Mouse (Mus musculus): ENCODE measurements around the gene Tspan14.

GRCm38 (mm10) chr14:40863659-40864058 is 102.9 kb downstream of the Tspan14 start:
- TF ChIP-seq CTCF (IDR thresholded peaks at IDR 0.05; ENCODE audit: low read depth, low read length) (no peak), POLR2AphosphoS5 (IDR thresholded peaks at IDR 0.05; ENCODE audit: insufficient replicate concordance, low read depth, low read length) (no peak), GATA1 (IDR thresholded peaks at IDR 0.05; ENCODE audit: borderline replicate concordance, low read length) (no peak), TAL1 (conservative IDR thresholded peaks at IDR 0.05; ENCODE audit: low read depth, low read length) (no peak), GATA2 (IDR thresholded peaks at IDR 0.05; ENCODE audit: borderline replicate concordance, low read depth, low read length) (no peak)
